Mouse (Mus musculus) brain, embryonic 14.5 days (tissue): ENCODE results near the gene Gpm6b.

Experiments used
- CTCF ChIP-seq: fragments of 200-500 bp; IDR thresholded peaks from 2 replicates; pipeline ENCODE4 v1.5.1; 2012; ENCODE audit warnings: inconsistent platforms, mild to moderate bottlenecking, moderate library complexity, borderline replicate concordance; ENCODE audit not compliant: insufficient read depth, insufficient read length; ENCODE audit errors: extremely low read depth
- POLR2A ChIP-seq: fragments of 200-500 bp; IDR thresholded peaks from 2 replicates; pipeline ENCODE4 v1.6.1; 2012; ENCODE audit warnings: mild to moderate bottlenecking, inconsistent platforms, borderline replicate concordance; ENCODE audit not compliant: poor library complexity, insufficient read depth, insufficient read length, severe bottlenecking; ENCODE audit errors: extremely low read depth

- TF ChIP-seq POLR2A = no peak
- no peak for TF ChIP-seq CTCF
Observed at GRCm38 (mm10) chrX:166219331-166219730, 19.4 kb upstream of the Gpm6b start.
